Comparison of ENCODE assay signal across 9 mouse cellular contexts in the genomic region with DNA sequence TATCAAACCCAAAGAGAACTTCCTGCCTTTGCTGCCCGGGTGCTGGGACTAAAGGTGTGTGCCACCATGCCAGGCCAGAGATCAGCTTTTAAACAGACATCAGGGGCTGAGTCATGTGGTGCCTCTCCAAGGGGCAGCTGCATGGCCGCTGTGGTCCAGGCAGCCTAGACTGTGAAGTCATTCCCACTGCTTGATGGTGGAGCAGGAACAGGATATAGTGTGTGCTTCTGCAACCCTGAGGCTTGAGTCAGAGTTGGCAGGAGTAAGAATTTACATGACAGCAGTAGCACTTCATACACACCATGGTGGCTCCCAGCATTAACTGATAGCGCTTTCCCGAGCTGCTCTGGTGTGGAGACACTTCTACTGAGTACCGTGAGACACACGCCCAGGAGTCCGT.
DNase-seq lines count a peak whose midpoint lies in the region; ATAC-seq and TF ChIP-seq lines count a peak whose summit lies in the region.
"Had no signal": no experiment of that assay in that cellular context is flagged by ENCODE, and none has a peak within 500 bp of the region (broad histone marks: within the 10 kb centered on the region; RNA-seq: fewer than 3 reads in every experiment).

No protein-coding gene starts in this region.

- intact Hi-C loops in heart, postnatal 36 days (cut with DNase I): loop anchor here (2.0 kb wide), 1 partner anchor 16 kb away; no protein-coding TSS in a partner anchor

- ATAC-seq in liver, postnatal 0 days: no peak
- ATAC-seq in granulocyte monocyte progenitor cell, adult 5-6 weeks (replicated peaks; ENCODE audit: poor library complexity, severe bottlenecking): peak; percentile 52
- ATAC-seq in stomach, embryonic 15.5 days (ENCODE audit: insufficient read depth, low FRiP score, low read depth): no peak
- ATAC-seq in hindbrain, embryonic 11.5 days (ENCODE audit: low FRiP score): no peak

- DNase-seq in heart, embryonic 10.5 days (ENCODE audit: low spot score): no peak
- no peak for DNase-seq in heart, postnatal 36 days
- DNase-seq in liver, postnatal 0 days: no peak
- DNase-seq in liver: no peak
- DNase-seq in gastrocnemius, postnatal 25 days: no peak
- no peak for DNase-seq in hindbrain, embryonic 11.5 days (ENCODE audit: low spot score)
- DNase-seq: thymus, adult 2 months had no signal

- no peak for TF ChIP-seq CTCF in liver, postnatal 0 days (IDR thresholded peaks at IDR 0.05; ENCODE audit: low read depth)

- H3K9ac ChIP-seq in liver, postnatal 0 days (replicated peaks): no peak overlapping the region
- H3K9ac ChIP-seq in stomach, embryonic 15.5 days: no peak overlapping the region
- H3K9ac ChIP-seq in hindbrain, embryonic 11.5 days (ENCODE audit: low read depth, low read length): no peak overlapping the region

- H3K36me3 ChIP-seq in heart, embryonic 10.5 days: peaks cover 48% of the 10 kb centered on the region
- H3K36me3 ChIP-seq in liver, postnatal 0 days (replicated peaks; ENCODE audit: insufficient read depth, low read length): peaks cover 12% of the 10 kb centered on the region
- peaks cover 8% of the 10 kb centered on the region; the same call in 1 of the 2 replicates for H3K36me3 ChIP-seq in stomach, embryonic 15.5 days
- H3K36me3 ChIP-seq in hindbrain, embryonic 11.5 days (ENCODE audit: control insufficient read depth, insufficient read depth, low read length): no peaks in the 10 kb centered on the region

- no peaks in the 10 kb centered on the region for H3K9me3 ChIP-seq in heart, embryonic 10.5 days
- H3K9me3 ChIP-seq in liver, postnatal 0 days (ENCODE audit: low read length): no peaks in the 10 kb centered on the region
- no peaks in the 10 kb centered on the region for H3K9me3 ChIP-seq in stomach, embryonic 15.5 days
- no peaks in the 10 kb centered on the region for H3K9me3 ChIP-seq in hindbrain, embryonic 11.5 days (ENCODE audit: control insufficient read depth, low read length)

- H3K4me1 ChIP-seq in heart, embryonic 10.5 days: peaks cover 80% of the 10 kb centered on the region
- H3K4me1 ChIP-seq in liver, postnatal 0 days (ENCODE audit: insufficient read depth): peaks cover 26% of the 10 kb centered on the region
- peaks cover 65% of the 10 kb centered on the region for H3K4me1 ChIP-seq in stomach, embryonic 15.5 days
- no peaks in the 10 kb centered on the region for H3K4me1 ChIP-seq in hindbrain, embryonic 11.5 days (replicated peaks; ENCODE audit: control insufficient read depth, insufficient read depth, low read length)

- 0 out of 2 replicates have a peak overlapping the region, but pooled peaks have one; percentile 63 for H3K27ac ChIP-seq in heart, embryonic 10.5 days
- H3K27ac ChIP-seq in liver, postnatal 0 days (ENCODE audit: low read depth): peak overlapping the region; percentile 36
- peak overlapping the region; percentile 59 for H3K27ac ChIP-seq in stomach, embryonic 15.5 days
- H3K27ac ChIP-seq in hindbrain, embryonic 11.5 days (ENCODE audit: low read depth, low read length): no peak overlapping the region

- H3K4me3 ChIP-seq in heart, embryonic 10.5 days: no peak overlapping the region
- no peak overlapping the region for H3K4me3 ChIP-seq in liver, postnatal 0 days (ENCODE audit: low read depth, low read length)
- no peak overlapping the region for H3K4me3 ChIP-seq in stomach, embryonic 15.5 days (replicated peaks)
- H3K4me3 ChIP-seq in hindbrain, embryonic 11.5 days (ENCODE audit: low read depth, low read length): no peak overlapping the region

- 73% methylated on average over 7 of the region's 7 CpGs for WGBS in heart, embryonic 10.5 days
- WGBS in liver, postnatal 0 days (ENCODE audit: insufficient replicate concordance): 56% methylated on average over 7 of the region's 7 CpGs
- WGBS in stomach, embryonic 15.5 days: 64% methylated on average over 7 of the region's 7 CpGs
- WGBS in hindbrain, embryonic 11.5 days: 90% methylated on average over 7 of the region's 7 CpGs

- no peak for TF ChIP-seq EP300 in liver, postnatal 0 days (IDR thresholded peaks at IDR 0.05; ENCODE audit: low read depth)

- H3K4me2 ChIP-seq in liver, postnatal 0 days (ENCODE audit: low read depth, low read length): no peak overlapping the region; the same call in 1 of the 2 replicates
- no peak overlapping the region for H3K4me2 ChIP-seq in stomach, embryonic 15.5 days
- no peak overlapping the region for H3K4me2 ChIP-seq in hindbrain, embryonic 11.5 days (replicated peaks; ENCODE audit: low read depth, low read length)

- H3K27me3 ChIP-seq in heart, embryonic 10.5 days (ENCODE audit: insufficient read depth, poor library complexity, severe bottlenecking): no peaks in the 10 kb centered on the region
- H3K27me3 ChIP-seq in liver, postnatal 0 days (ENCODE audit: insufficient read depth, low read length): no peaks in the 10 kb centered on the region
- H3K27me3 ChIP-seq in stomach, embryonic 15.5 days (replicated peaks): no peaks in the 10 kb centered on the region
- no peaks in the 10 kb centered on the region for H3K27me3 ChIP-seq in hindbrain, embryonic 11.5 days (ENCODE audit: control insufficient read depth, insufficient read depth, low read length)
